Mouse (Mus musculus): ENCODE measurements around the gene Ercc6l. TPM values are rescaled to one million over a fixed set of nuclear protein-coding genes. Genes with fewer than 3 reads are reported as not detected.

Ercc6l gene
- under 1 TPM; 0.12 to 0.23 TPM for total RNA-seq (2021)
- long read RNA-seq, experiment 1, result 0 reads
- long read RNA-seq, experiment 2, result 0 reads

- Histone ChIP-seq H3K4me3 (peak within 1 kb of the TSS; percentile 49), H3K27ac (peak within 1 kb of the TSS; percentile 74; the same call in 1 of the 2 replicates)
- peak; percentile 26 for TF ChIP-seq CTCF (conservative IDR thresholded peaks at IDR 0.05)
- peak; percentile 84 to 87 for DNase-seq (ENCODE audit: low spot score in 2 of 2)
Measured at GRCm38 (mm10) chrX:102156618-102157422, at the start of gene Ercc6l. TSS of gene Ercc6l (minus strand) at chrX:102157091.

GRCm38 (mm10) chrX:102190840-102191239 is 33.9 kb upstream of the Ercc6l start:
- no peak overlapping the region for H3K27ac ChIP-seq
- H3K4me3 ChIP-seq, result no peak overlapping the region
- DNase-seq (ENCODE audit: low spot score in 2 of 2), result no peak
- TF ChIP-seq CTCF (conservative IDR thresholded peaks at IDR 0.05), result no peak

GRCm38 (mm10) chrX:102189581-102189980 is 32.7 kb upstream of the Ercc6l start:
- no peak overlapping the region; the same call in 1 of the 2 replicates for H3K4me3 ChIP-seq
- no peak for TF ChIP-seq CTCF (conservative IDR thresholded peaks at IDR 0.05)
- DNase-seq (ENCODE audit: low spot score in 2 of 2), result no peak
- no peak overlapping the region for H3K27ac ChIP-seq

GRCm38 (mm10) chrX:102188712-102189497 is 32.0 kb upstream of the Ercc6l start, which contains the start of gene Rps4x:
TSS of gene Rps4x (minus strand) at chrX:102189394.
- H3K4me3 ChIP-seq, result peak within 1 kb of the TSS; percentile 71
- TF ChIP-seq CTCF (conservative IDR thresholded peaks at IDR 0.05), result peak; percentile 80
- H3K27ac ChIP-seq, result peak within 1 kb of the TSS; percentile 91
- peak; percentile 68 to 77 for DNase-seq (ENCODE audit: low spot score in 2 of 2)

GRCm38 (mm10) chrX:102187023-102187699 is 30.3 kb upstream of the Ercc6l start:
- no peak for DNase-seq (ENCODE audit: low spot score in 2 of 2)

GRCm38 (mm10) chrX:102182575-102182974 is 25.7 kb upstream of the Ercc6l start:
- H3K27ac ChIP-seq, result no peak overlapping the region

More at GRCm38 (mm10) chrX:102187023-102187699, 30.3 kb upstream of the Ercc6l start:
- no peak for TF ChIP-seq CTCF (conservative IDR thresholded peaks at IDR 0.05)
- peak overlapping the region; percentile 34 for H3K4me3 ChIP-seq
- no peak overlapping the region for H3K27ac ChIP-seq

GRCm38 (mm10) chrX:102175538-102176287 is 18.8 kb upstream of the Ercc6l start:
- TF ChIP-seq CTCF (conservative IDR thresholded peaks at IDR 0.05), result no peak
- no peak overlapping the region for H3K27ac ChIP-seq
- H3K4me3 ChIP-seq, result no peak overlapping the region
- no peak for DNase-seq (ENCODE audit: low spot score in 2 of 2)

More at GRCm38 (mm10) chrX:102182575-102182974, 25.7 kb upstream of the Ercc6l start:
- no peak for DNase-seq (ENCODE audit: low spot score in 2 of 2)
- no peak for TF ChIP-seq CTCF (conservative IDR thresholded peaks at IDR 0.05)
- no peak overlapping the region for H3K4me3 ChIP-seq

GRCm38 (mm10) chrX:102170900-102171299 is 14.0 kb upstream of the Ercc6l start:
- no peak for DNase-seq (ENCODE audit: low spot score in 2 of 2)
- Histone ChIP-seq H3K4me3 (no peak overlapping the region), H3K27ac (no peak overlapping the region)
- no peak for TF ChIP-seq CTCF (conservative IDR thresholded peaks at IDR 0.05)

- DNase-seq (ENCODE audit: low spot score in 2 of 2), result no peak
- Histone ChIP-seq H3K27ac (no peak overlapping the region), H3K4me3 (no peak overlapping the region)
- TF ChIP-seq CTCF (conservative IDR thresholded peaks at IDR 0.05), result peak; percentile 30
Measured at GRCm38 (mm10) chrX:102170135-102170534, 13.2 kb upstream of the Ercc6l start.

- H3K27ac ChIP-seq, result no peak overlapping the region
- no peak for TF ChIP-seq CTCF (conservative IDR thresholded peaks at IDR 0.05)
- DNase-seq (ENCODE audit: low spot score in 2 of 2), result no peak
- H3K4me3 ChIP-seq, result no peak overlapping the region
Measured at GRCm38 (mm10) chrX:102169724-102170123, 12.8 kb upstream of the Ercc6l start.

- H3K4me3 ChIP-seq, result no peak overlapping the region
- peak overlapping the region; percentile 76 for H3K27ac ChIP-seq
- DNase-seq (ENCODE audit: low spot score in 2 of 2), result peak in 1 of 2 experiments; percentile 9
- TF ChIP-seq CTCF (conservative IDR thresholded peaks at IDR 0.05), result no peak
Measured at GRCm38 (mm10) chrX:102166986-102167385, 10.1 kb upstream of the Ercc6l start.

GRCm38 (mm10) chrX:102166521-102166920 is 9.6 kb upstream of the Ercc6l start:
- no peak for TF ChIP-seq CTCF (conservative IDR thresholded peaks at IDR 0.05)

More at GRCm38 (mm10) chrX:102166521-102166920, 9.6 kb upstream of the Ercc6l start:
- Histone ChIP-seq H3K4me3 (no peak overlapping the region), H3K27ac (peak overlapping the region; percentile 76)
- peak; percentile 25 to 57 for DNase-seq (ENCODE audit: low spot score in 2 of 2)
